Mouse (Mus musculus): Measurements from ENCODE around the gene Cyp2a5.
"Not testable (repeated sequence)": the region's sequence is repeated elsewhere in the genome, so short reads cannot be mapped to it uniquely, and the experiment has no call there.

Cyp2a5 gene

GRCm38 (mm10) chr7:26835059-26835458 lies at the start of gene Cyp2a5:
Gene Cyp2a5 (plus strand): TSS chr7:26835305.
- not testable (repeated sequence) for DNase-seq

GRCm38 (mm10) chr7:26786013-26786412 lies 49.1 kb upstream of the Cyp2a5 start:
- not testable (repeated sequence) for DNase-seq

- no peak for DNase-seq
These were observed 45.1 kb upstream of the Cyp2a5 start for GRCm38 (mm10) chr7:26789984-26790383.

- no peak for DNase-seq
These were observed 35.0 kb upstream of the Cyp2a5 start for GRCm38 (mm10) chr7:26800104-26800503.

- DNase-seq, result no peak
These were observed 34.1 kb upstream of the Cyp2a5 start for GRCm38 (mm10) chr7:26800996-26801395.

- DNase-seq, result no peak
These were observed 26.5 kb upstream of the Cyp2a5 start, which contains the start of gene Cyp2g1 for GRCm38 (mm10) chr7:26808592-26808991. Gene Cyp2g1 (plus strand): TSS chr7:26808892.

- not testable (repeated sequence) for DNase-seq
These were observed 3.4 kb upstream of the Cyp2a5 start for GRCm38 (mm10) chr7:26831556-26832292.

- not testable (repeated sequence) for DNase-seq
These were observed 2.4 kb upstream of the Cyp2a5 start for GRCm38 (mm10) chr7:26832668-26833067.

GRCm38 (mm10) chr7:26843400-26843799 lies 8.3 kb downstream of the Cyp2a5 start:
- not testable (repeated sequence) for DNase-seq

- DNase-seq, result not testable (repeated sequence)
These were observed 15.0 kb downstream of the Cyp2a5 start for GRCm38 (mm10) chr7:26850063-26850462.

GRCm38 (mm10) chr7:26878581-26878980 lies 43.5 kb downstream of the Cyp2a5 start:
- DNase-seq, result not testable (repeated sequence)

GRCm38 (mm10) chr7:26880600-26880999 lies 45.5 kb downstream of the Cyp2a5 start:
- not testable (repeated sequence) for DNase-seq
